Mouse (Mus musculus): ENCODE data around the gene Gp1ba.

DNA sequence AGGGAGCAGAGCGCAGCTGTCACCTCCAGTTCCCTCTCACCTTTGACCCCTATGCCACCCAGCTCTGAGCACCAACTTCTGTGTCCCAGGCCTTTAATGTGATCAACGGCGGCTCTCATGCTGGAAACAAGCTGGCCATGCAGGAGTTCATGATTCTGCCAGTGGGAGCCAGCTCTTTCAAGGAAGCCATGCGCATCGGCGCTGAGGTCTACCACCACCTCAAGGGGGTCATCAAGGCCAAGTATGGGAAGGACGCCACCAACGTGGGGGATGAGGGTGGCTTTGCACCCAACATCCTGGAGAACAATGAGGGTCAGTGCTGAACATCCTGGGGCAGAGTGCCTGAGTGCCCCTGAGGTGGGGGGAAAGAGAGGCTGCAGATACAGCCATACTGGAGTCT is 21.6 kb downstream of the Gp1ba start:
- TF ChIP-seq CTCF (IDR thresholded peaks at IDR 0.05; ENCODE audit: borderline replicate concordance, control insufficient read depth, extremely low read depth, insufficient read depth, low read length, poor library complexity) (no peak), POLR2A (IDR thresholded peaks at IDR 0.05; ENCODE audit: control insufficient read depth, extremely low read depth, insufficient read depth, low read length, poor library complexity) (no peak)
